Mouse (Mus musculus) heart, adult 9 months (tissue): ENCODE data around the gene Zswim5.
A peak's percentile ranks its signal among the peaks of the same experiment; 100 is the strongest.

Experiments
- DNase-seq, 2 experiments: peaks; one replicate each; pipeline ENCODE4 v3.0.0; 2022; ENCODE audit warnings: low spot score in 2 of 2

The Zswim5 gene

GRCm38 (mm10) chr4:116913318-116913717, 36.1 kb downstream of the Zswim5 start:
- no peak for DNase-seq

- DNase-seq, result no peak
Measured at GRCm38 (mm10) chr4:116928006-116928651, 51.0 kb downstream of the Zswim5 start.

- DNase-seq, result no peak
Measured at GRCm38 (mm10) chr4:116939585-116939984, 62.4 kb downstream of the Zswim5 start.

- no peak for DNase-seq
Measured at GRCm38 (mm10) chr4:116942695-116943094, 65.5 kb downstream of the Zswim5 start.

DNA sequence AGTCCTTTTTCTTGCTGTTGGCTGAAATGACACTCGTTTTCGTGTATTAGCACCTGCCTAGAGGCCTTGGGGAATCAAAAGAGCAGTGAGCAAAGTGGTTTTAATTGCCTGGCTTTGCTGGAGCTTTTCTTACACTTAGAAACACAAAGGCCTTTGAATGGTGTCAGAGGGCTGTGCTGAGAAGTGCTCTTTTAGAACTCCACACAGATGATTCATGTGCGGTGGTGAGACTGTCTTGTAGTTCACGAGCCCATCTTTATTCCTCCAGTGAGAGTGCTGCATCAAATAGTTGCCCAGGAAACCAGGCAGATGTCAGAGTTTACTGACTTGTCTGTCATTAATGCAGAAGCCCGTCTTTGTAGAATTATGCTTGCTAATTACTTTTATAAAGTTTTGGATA, 66.9 kb downstream of the Zswim5 start:
- DNase-seq, result no peak

DNA sequence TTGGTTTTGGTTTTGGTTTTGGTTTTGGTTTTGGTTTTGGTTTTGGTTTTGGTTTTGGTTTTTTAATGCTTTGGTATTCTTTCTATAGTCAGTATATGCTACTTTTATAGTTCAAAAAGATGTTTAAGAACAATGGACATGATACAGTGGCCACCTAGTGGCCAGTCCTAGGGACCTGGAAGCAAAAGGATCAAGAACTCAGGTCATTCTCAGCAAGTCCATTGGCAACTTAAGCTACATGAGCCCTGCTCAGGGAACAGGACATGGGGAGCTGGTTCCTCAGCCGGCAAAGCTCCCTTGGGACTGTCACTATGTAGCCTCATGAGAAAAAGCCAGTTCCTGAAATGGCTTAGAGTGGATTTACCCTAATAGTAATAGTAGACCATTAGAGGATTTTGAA, 74.5 kb downstream of the Zswim5 start:
- no peak for DNase-seq

- no peak for DNase-seq
Measured at GRCm38 (mm10) chr4:116954951-116955350, 77.8 kb downstream of the Zswim5 start.

DNA sequence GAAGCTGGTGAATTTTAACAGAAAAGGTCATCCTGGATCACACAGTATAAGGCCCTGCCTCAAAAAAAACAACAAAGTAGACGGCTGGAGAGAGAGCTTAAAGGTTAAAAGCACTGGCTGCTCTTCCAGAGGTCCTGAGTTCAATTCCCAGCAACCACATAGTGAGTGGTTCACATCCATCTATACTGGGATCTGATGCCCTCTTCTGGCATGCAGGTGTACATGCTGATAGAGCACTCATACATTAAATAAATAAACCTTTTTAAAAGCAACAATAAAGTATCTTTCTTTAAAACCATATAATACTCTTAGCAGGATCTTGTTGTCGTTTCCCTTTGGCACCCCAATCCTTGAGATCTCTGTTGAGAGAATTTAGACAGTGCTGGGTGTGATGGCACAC, 99.3 kb downstream of the Zswim5 start:
- no peak for DNase-seq

GRCm38 (mm10) chr4:116985681-116986080, 108.5 kb downstream of the Zswim5 start:
- DNase-seq, result no peak

- DNase-seq, result peak; percentile 45 to 59
Measured at GRCm38 (mm10) chr4:116986400-116987121, 109.4 kb downstream of the Zswim5 start.

DNA sequence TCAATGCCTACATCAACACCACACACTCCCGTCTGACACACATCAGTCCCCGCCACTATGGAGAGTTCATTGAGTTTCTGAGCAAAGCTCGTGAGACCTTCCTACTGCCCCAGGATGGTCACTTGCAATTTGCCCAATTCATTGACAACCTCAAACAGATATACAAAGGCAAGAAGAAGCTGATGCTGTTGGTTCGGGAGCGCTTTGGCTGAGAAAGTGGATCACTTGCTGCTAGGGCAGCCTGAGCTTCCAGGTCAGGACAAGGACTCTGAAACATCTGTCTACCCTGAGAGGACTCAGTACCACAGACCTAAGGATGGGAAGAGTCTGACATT, 109.9 kb downstream of the Zswim5 start:
- no peak for DNase-seq

- DNase-seq, result no peak
Measured at GRCm38 (mm10) chr4:116989731-116990130, 112.6 kb downstream of the Zswim5 start.

- DNase-seq, result peak; percentile 61 to 70
Measured at GRCm38 (mm10) chr4:116991366-116991765, 114.2 kb downstream of the Zswim5 start.

DNA sequence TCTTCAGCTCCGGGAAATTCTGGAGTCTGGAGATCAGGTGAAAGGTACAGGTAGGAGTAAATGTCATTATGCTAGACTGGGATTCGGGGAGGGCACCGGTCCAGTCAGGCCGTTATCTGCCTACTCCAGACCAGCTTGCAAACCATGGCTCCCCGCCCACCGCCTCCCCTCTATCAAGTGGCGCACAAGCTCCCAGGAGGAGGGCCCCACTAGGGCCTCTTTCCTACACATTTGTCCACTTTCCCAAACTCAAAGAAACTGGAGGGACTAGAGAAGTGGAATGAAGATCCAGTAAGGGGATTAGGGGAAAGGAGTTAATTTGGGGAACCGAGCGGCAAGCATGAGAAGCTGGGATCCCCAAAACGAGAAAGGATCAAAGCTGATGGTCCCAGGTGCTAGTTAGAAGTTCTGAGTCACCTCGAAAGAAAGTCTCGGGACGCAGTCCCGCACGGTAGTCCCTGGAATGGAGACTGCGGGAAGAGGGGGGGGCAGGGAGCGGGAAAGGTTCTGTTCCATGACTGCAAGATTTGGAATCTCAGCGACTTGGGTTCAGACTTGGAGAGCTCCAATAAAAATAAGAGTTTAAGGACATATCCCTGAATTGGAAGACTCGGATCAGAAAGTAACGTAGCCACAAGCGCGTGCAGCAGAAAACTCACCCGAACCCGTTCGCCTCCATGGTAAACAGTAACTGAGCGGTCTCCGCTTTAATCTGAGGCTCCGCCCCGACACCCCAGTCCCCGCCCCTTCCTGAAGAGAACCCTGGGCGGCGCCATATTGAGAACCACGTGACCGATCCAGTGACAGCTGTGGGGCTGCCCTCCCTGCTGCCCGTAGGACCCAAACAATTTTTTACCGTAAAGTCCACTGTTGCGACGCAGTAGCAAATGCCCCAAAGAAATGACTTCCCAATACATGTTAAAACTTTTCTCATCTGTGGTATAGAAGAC, 116.8 kb downstream of the Zswim5 start, which contains the start of gene Urod:
Gene Urod, minus strand, starts transcription at position 742 of the 950 bp plus-strand sequence.
- peak; percentile 92 to 95 for DNase-seq

DNA sequence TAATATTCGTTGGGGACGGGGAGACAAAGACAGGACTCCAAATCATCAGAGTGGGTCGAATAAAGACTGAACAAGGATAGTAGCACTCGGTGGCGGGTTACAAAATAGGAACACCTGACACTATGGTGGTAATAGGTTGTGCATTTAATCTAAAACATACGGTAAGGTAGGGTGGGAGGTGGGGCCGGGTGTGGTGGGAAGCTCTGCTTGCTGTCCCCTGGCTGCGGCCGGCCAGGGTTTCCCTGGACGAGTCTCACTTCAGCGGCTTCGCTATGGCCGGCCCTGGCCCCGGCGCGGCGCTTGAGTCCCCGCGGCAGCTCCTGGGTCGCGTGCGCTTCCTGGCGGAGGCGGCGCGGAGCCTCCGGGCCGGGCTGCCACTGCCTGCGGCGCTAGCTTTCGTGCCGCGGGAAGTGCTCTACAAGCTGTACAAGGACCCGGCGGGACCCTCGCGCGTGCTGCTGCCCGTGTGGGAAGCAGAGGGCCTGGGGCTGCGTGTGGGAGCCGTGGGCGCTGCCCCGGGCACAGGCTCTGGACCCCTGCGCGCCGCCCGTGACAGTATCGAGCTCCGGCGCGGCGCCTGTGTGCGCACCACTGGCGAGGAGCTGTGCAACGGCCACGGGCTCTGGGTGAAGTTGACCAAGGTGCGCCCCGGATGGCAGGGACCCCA, 118.1 kb downstream of the Zswim5 start, which contains the start of gene Hectd3:
Gene Hectd3, plus strand, starts transcription at position 187 of the 667 bp plus-strand sequence.
- peak; percentile 65 to 66 for DNase-seq

DNA sequence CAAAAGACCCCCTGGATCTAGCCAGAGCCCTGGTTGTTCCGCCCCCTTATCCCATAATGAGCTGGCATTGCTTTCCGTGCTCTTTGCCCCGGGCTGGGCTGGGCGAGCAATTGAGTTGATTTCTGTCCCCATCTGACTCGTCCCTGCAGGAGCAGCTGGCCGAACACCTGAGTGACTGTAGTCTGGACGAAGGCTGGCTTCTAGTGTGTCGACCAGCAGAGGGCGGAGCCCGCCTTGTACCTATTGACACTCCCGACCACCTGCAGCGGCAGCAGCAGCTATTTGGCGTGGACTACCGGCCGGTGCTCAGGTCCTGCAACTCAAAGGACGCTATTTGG, 118.6 kb downstream of the Zswim5 start:
- peak; percentile 23 to 30 for DNase-seq

- DNase-seq, result no peak
Measured at GRCm38 (mm10) chr4:116999513-117000154, 122.5 kb downstream of the Zswim5 start.

DNA sequence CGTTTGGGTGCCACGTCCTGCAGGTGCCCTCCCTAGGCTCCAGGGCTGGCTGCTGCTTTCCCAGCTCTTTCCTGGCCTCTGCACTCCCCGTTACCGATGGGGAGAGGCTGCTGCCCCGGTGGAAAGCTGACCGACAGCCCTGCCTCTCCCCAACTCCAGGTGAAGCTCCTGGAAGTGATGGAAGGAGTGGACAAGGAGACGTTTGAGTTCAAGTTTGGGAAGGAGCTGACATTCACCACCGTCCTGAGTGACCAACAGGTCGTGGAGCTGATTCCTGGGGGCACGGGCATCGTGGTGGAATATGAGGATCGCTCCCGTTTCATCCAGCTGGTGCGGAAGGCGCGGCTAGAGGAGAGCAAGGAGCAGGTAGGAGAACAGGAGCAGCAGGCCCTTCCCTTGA, 124.8 kb downstream of the Zswim5 start:
- no peak for DNase-seq

GRCm38 (mm10) chr4:117002543-117003521, 125.7 kb downstream of the Zswim5 start:
- DNase-seq, result peak; percentile 50 to 74

DNA sequence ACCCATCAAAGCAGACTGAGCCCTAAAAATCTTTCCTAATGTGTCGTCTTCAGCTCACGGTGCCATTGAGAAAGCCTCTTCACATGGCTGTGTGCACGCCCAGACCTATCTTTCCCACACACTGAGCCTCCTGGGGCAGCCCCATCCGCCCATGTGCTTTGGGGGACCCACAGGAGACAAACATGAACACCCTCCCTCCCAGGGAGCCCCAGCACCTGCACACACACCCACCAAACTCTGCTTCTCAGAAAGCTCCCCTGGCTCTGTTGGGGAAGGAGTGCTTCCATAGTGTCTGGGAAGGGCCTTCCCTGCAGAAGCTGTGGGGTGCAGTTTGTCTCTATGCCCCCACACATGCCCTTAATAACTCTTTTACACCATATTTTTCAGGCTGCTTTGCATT, 127.5 kb downstream of the Zswim5 start:
- no peak for DNase-seq
